Mouse (Mus musculus) adrenal gland, adult 2 months (tissue): ENCODE measurements around the gene Chst8. TPM values are rescaled to one million over a fixed set of nuclear protein-coding genes. Genes with fewer than 3 reads are reported as not detected.

Experiments
- DNase-seq: peaks from one replicate; pipeline ENCODE4 v3.0.0; 2021
- long read RNA-seq: library from polyadenylated mRNA; stranded (forward); transcript quantifications from one replicate; pipeline ENCODE4 v2.0.0, GENCODE M21; 2021
- polyA plus RNA-seq: library from polyadenylated mRNA; depleted of rRNA; stranded (reverse); fragments of >200 nt; gene quantifications from 2 replicates; pipeline ENCODE4 v1.2.3, GENCODE M21; 2012; rRNA removed
- total RNA-seq, 2 experiments: library from RNA; stranded (reverse); gene quantifications; 2 replicates each; pipeline ENCODE4 v1.2.3; 2021

The Chst8 gene
- total RNA-seq = 10 to 100 TPM; 10.6 to 11.4 TPM
- polyA plus RNA-seq = 21.3 and 26.9 TPM in 2 replicates
- long read RNA-seq, partial matches to known transcripts = 1 of 4 reads
- long read RNA-seq, other reads (novel, unspliced or antisense) = 1 of 4 reads

- peak; percentile 96 for DNase-seq
These were observed at the start of gene Chst8 for GRCm38 (mm10) chr7:34812531-34813111. Chst8 (minus strand) TSS chr7:34812711.

- peak; percentile 22 for DNase-seq
These were observed 45.8 kb upstream of the Chst8 start for GRCm38 (mm10) chr7:34858291-34858690.

- DNase-seq = peak; percentile 67
These were observed 42.4 kb upstream of the Chst8 start for GRCm38 (mm10) chr7:34854781-34855352.

GRCm38 (mm10) chr7:34853393-34853792, 40.9 kb upstream of the Chst8 start:
- no peak for DNase-seq

- peak; percentile 24 for DNase-seq
These were observed 37.1 kb upstream of the Chst8 start for GRCm38 (mm10) chr7:34849660-34850059.

- no peak for DNase-seq
These were observed 36.3 kb upstream of the Chst8 start for GRCm38 (mm10) chr7:34848811-34849210.

- no peak for DNase-seq
These were observed 35.4 kb upstream of the Chst8 start for GRCm38 (mm10) chr7:34847900-34848299.

GRCm38 (mm10) chr7:34847410-34847809, 34.9 kb upstream of the Chst8 start:
- no peak for DNase-seq

GRCm38 (mm10) chr7:34838749-34839148, 26.2 kb upstream of the Chst8 start:
- DNase-seq = no peak

GRCm38 (mm10) chr7:34838231-34838630, 25.7 kb upstream of the Chst8 start:
- DNase-seq = peak; percentile 28

- no peak for DNase-seq
These were observed 13.9 kb upstream of the Chst8 start for GRCm38 (mm10) chr7:34826255-34826909.

- peak; percentile 36 for DNase-seq
These were observed 9.1 kb upstream of the Chst8 start for GRCm38 (mm10) chr7:34821587-34821986.

GRCm38 (mm10) chr7:34820554-34820953, 8.0 kb upstream of the Chst8 start:
- DNase-seq = peak; percentile 34

- DNase-seq = no peak
These were observed 7.3 kb upstream of the Chst8 start for GRCm38 (mm10) chr7:34819796-34820195.

GRCm38 (mm10) chr7:34818660-34819059, 6.1 kb upstream of the Chst8 start:
- DNase-seq = no peak

GRCm38 (mm10) chr7:34816981-34817380, 4.5 kb upstream of the Chst8 start:
- no peak for DNase-seq

GRCm38 (mm10) chr7:34814801-34815200, 2.3 kb upstream of the Chst8 start:
- no peak for DNase-seq

- peak; percentile 54 for DNase-seq
These were observed 682 bp downstream of the Chst8 start for GRCm38 (mm10) chr7:34811531-34812526.

- no peak for DNase-seq
These were observed 1.5 kb downstream of the Chst8 start for GRCm38 (mm10) chr7:34811060-34811459.

GRCm38 (mm10) chr7:34806307-34806706, 6.2 kb downstream of the Chst8 start:
- peak; percentile 90 for DNase-seq

GRCm38 (mm10) chr7:34805691-34806205, 6.8 kb downstream of the Chst8 start:
- DNase-seq = peak; percentile 79

GRCm38 (mm10) chr7:34805042-34805441, 7.5 kb downstream of the Chst8 start:
- DNase-seq = no peak
